Mouse (Mus musculus) stomach, adult 2 months (tissue): ENCODE results near the gene Olfr1231. TPM values are rescaled to one million over a fixed set of nuclear protein-coding genes. Genes with fewer than 3 reads are reported as not detected.

Source experiments
- polyA plus RNA-seq: library from polyadenylated mRNA; depleted of rRNA; stranded (reverse); fragments of >200 nt; gene quantifications from 2 replicates; pipeline ENCODE4 v1.2.3, GENCODE M21; 2012; rRNA removed

Gene Olfr1231
- polyA plus RNA-seq = not detected in 2 replicates

DNA sequence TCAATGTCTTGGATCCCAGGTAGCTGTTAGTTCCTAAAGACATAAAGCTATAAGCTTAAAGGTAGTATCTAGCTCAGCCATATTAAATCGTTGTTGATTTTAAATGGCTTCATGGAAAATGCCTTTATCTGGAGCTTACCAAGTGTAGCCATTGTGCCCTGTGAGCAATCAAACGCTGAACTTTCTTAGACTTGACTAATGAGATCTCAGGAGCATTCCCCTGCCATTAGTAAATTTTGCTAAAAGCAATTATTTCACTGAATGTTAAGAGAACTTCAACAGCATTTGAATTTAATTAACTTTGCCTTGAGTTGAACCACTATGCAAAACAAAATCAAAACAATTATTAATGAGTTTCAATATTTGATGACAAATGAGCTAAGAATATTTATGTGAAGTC lies at the start of gene Olfr1231:
Gene Olfr1231 (minus strand): TSS at position 101 of the 400 bp plus-strand sequence.

DNA sequence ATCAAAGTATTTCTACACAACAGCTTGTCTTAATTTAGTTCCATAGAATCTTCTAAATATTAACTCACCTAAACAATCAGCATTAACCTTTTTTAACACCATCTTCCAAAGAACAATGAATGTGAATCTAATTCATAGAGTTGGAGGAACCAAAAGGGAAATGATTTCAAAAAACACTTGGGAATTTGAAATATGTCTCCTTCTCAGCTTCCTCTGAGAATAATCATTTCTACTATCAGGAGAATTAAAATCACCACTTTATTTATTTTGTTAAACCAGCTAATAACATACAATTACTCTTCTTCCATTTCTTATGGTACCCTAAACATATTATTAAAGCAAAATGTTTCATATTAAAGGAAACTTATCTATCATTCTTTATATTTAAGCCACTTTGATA lies 35.4 kb upstream of the Olfr1231 start, which contains the start of gene Olfr1233:
Gene Olfr1233 (minus strand): TSS at position 101 of the 400 bp plus-strand sequence.

DNA sequence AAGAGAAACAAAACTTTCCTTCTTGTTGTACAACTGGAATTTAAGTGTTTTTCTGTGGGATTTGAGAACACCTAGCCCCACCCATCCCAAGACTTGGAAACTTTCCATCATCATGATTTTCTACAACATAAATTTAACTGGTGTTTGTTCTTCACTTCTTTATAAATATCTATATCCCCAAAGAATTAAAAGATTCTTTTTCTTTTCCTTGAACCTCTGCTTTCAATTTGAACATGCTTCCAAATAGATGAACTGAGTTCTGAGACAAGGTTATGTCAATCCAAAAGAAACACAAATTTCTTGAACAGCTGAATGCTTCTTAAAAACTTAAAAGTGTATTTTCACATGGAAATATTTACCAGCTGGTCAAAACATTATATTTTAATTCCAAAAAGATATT lies 22.7 kb upstream of the Olfr1231 start, which contains the start of gene Olfr1232:
Gene Olfr1232 (minus strand): TSS at position 101 of the 400 bp plus-strand sequence.

DNA sequence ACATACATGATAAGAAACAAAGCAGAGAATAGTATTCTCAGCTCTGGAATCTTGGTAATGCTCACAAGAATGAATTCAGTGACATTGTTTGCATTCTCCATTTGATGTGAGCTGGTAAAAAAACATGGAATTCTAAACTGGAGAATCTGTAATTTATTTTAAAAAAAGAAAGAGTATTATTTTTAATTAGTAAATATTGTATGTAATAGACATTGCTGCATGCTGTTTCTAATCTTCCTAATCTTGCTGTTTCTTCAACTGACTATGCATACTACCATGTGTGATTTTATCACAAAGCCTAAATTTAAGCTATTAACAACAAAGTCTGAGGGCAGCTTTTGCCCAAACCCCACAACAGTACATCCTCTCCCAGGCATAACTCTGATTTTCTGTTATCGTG lies 9.7 kb downstream of the Olfr1231 start, which contains the start of gene Olfr1230:
Gene Olfr1230 (minus strand): TSS at position 101 of the 400 bp plus-strand sequence.

DNA sequence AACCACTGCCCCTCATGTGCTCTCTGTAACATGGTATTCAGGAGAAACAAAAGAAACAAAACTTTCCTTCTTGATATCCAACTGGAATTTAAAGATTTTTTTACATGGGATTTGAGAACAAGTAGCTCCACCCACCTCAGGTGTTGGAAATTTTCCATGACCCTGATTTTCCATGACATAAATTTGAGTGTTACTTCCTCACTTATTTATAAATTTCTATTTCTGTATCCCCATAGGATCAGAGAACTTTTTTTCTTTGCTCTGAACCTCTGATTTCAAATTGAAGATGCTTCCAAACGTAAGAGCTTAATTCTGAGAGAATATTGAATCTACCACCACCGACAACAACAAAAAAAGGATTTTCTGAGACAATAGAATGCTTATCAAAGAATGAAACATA lies 19.0 kb downstream of the Olfr1231 start, which contains the start of gene Olfr1229:
Gene Olfr1229 (minus strand): TSS at position 101 of the 400 bp plus-strand sequence.

DNA sequence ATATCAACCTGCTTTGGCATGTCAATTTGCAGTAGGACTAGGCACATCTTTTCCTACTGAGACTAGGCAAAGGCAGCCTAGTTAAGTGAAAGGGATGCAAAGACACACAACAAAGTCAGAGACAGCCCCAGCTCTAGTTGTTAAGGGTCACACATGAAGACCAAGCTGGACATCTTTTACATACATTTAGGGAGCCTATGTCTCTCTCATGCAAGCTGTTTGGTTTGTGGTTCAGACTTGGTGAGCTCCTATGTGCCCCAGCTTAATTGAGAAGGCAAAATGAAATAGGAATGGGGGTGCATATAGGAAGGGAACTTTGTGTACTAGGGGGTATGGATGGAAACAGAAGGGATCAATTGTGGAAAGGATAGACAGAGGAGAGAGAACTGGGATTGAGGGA lies 52.9 kb downstream of the Olfr1231 start, which contains the start of gene Olfr1228:
Gene Olfr1228 (minus strand): TSS at position 101 of the 400 bp plus-strand sequence.

Other genes starting within 250 kb of the Olfr1231 start
- gene Olfr1218, start 245.9 kb downstream of the Olfr1231 start, polyA plus RNA-seq = not detected in 2 replicates
- gene Olfr1219, start 223.6 kb downstream of the Olfr1231 start, polyA plus RNA-seq = not detected in 2 replicates
- gene Olfr1220, start 200.2 kb downstream of the Olfr1231 start, polyA plus RNA-seq = not detected in 2 replicates
- not detected in 2 replicates for gene Olfr1221, start 189.8 kb downstream of the Olfr1231 start, polyA plus RNA-seq
- gene Olfr1222, start 174.0 kb downstream of the Olfr1231 start, polyA plus RNA-seq = not detected in 2 replicates
- not detected in 2 replicates for gene Olfr1223, start 155.5 kb downstream of the Olfr1231 start, polyA plus RNA-seq
- not detected in 2 replicates for gene Olfr1224-ps1, start 143.0 kb downstream of the Olfr1231 start, polyA plus RNA-seq
- not detected in 2 replicates for gene Olfr1225, start 132.4 kb downstream of the Olfr1231 start, polyA plus RNA-seq
- not detected in 2 replicates for gene Olfr1226, start 107.0 kb downstream of the Olfr1231 start, polyA plus RNA-seq
- gene Olfr1228, start 53.0 kb downstream of the Olfr1231 start, polyA plus RNA-seq = not detected in 2 replicates
- gene Olfr1229, start 19.1 kb downstream of the Olfr1231 start, polyA plus RNA-seq = not detected in 2 replicates
- not detected in 2 replicates for gene Olfr1230, start 9.8 kb downstream of the Olfr1231 start, polyA plus RNA-seq
- gene Olfr1232, start 22.6 kb upstream of the Olfr1231 start, polyA plus RNA-seq = not detected in 2 replicates
- gene Olfr1233, start 35.3 kb upstream of the Olfr1231 start, polyA plus RNA-seq = not detected in 2 replicates
- gene Olfr1234, start 57.8 kb upstream of the Olfr1231 start, polyA plus RNA-seq = not detected in 2 replicates
- not detected in 2 replicates for gene Olfr1238, start 102.6 kb upstream of the Olfr1231 start, polyA plus RNA-seq
- not detected in 2 replicates for gene Olfr1239, start 113.3 kb upstream of the Olfr1231 start, polyA plus RNA-seq
- gene Olfr1240, start 135.9 kb upstream of the Olfr1231 start, polyA plus RNA-seq = not detected in 2 replicates
- gene Olfr1241, start 180.1 kb upstream of the Olfr1231 start, polyA plus RNA-seq = not detected in 2 replicates
- gene Olfr1242, start 191.3 kb upstream of the Olfr1231 start, polyA plus RNA-seq = not detected in 2 replicates
- gene Olfr1243, start 224.4 kb upstream of the Olfr1231 start, polyA plus RNA-seq = not detected in 2 replicates